Mouse (Mus musculus) myocyte (in vitro differentiated cells): Measurements from ENCODE around the gene C1qc.

ENCODE experiments used
- MAX ChIP-seq: IDR thresholded peaks from one replicate; pipeline ENCODE4 v1.6.1; 2011; ENCODE audit warnings: low read depth, mild to moderate bottlenecking, control low read depth
- MYOG ChIP-seq, 3 experiments: IDR thresholded peaks; one replicate each; pipeline ENCODE4 v1.6.1; 2011; ENCODE audit warnings: control low read depth in 2 of 3, low read depth in 2 of 3, mild to moderate bottlenecking in 2 of 3; ENCODE audit not compliant: insufficient read length in 2 of 3, control insufficient read depth in 1 of 3, insufficient read depth in 1 of 3
- POLR2A ChIP-seq: IDR thresholded peaks from one replicate; pipeline ENCODE4 v1.6.1; 2011; ENCODE audit warnings: low read depth, mild to moderate bottlenecking, control low read depth, moderate library complexity; ENCODE audit not compliant: insufficient read length
- REST ChIP-seq: IDR thresholded peaks from one replicate; pipeline ENCODE4 v1.6.1; 2011; ENCODE audit warnings: mild to moderate bottlenecking, control low read depth, moderate library complexity; ENCODE audit not compliant: insufficient read depth, insufficient read length
- TCF12 ChIP-seq: IDR thresholded peaks from one replicate; pipeline ENCODE4 v1.6.1; 2011; ENCODE audit warnings: mild to moderate bottlenecking, control low read depth; ENCODE audit not compliant: poor library complexity, insufficient read depth, severe bottlenecking
- USF1 ChIP-seq: IDR thresholded peaks from one replicate; pipeline ENCODE4 v1.6.1; 2011; ENCODE audit warnings: low read depth, mild to moderate bottlenecking, control low read depth, moderate library complexity

DNA sequence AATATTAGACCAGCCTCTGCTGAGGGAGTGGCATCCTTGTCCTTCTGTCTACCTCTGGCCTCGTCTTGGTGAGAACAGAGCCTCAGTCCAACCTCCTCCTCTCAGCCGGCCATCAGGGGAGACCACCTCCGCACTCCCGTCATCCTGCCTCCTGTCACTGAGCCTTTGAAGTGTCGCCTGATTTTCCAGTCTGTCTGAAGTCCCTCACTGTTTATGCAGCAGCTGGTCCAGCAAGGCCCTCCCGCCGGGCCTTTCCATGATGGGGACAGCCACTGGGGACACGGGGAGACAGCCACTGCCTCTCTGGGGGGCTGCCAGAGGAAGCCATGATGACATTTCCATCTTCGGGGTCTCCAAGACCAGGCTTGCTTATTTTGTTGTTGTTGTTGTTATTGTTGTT is 20.0 kb upstream of the C1qc start:
- TF ChIP-seq REST (no peak), MAX (no peak), TCF12 (no peak), MYOG (IDR thresholded peaks at IDR 0.05; ENCODE audit: control insufficient read depth in 1 of 3, insufficient read depth in 1 of 3, insufficient read length in 2 of 3, low read depth in 2 of 3) (no peak), POLR2A (no peak), USF1 (no peak)
